Mouse (Mus musculus): ENCODE measurements around the gene Kif23.

DNA sequence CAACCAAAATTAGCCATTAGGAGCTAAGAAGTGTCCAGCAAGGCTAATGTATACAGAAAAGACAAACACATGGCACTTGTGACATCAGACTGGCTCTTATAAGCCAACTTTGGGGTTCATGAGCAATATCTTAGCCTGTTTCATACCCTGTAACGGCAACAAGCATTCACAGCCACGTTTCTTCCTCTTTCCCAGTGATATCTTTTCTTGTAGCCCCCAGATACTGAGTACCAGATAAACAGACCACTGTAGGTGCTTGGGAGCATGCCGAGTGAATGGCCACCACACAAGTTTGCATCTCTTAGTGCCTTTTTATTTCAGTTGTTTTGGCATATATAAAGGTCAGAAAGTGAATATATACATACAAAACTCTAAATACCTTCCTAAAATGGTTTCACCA is 29.6 kb downstream of the Kif23 start:
- TF ChIP-seq POLR2A (IDR thresholded peaks at IDR 0.05; ENCODE audit: borderline replicate concordance, extremely low read depth, insufficient read depth, insufficient read length, poor library complexity, severe bottlenecking), result no peak
- TF ChIP-seq CTCF (IDR thresholded peaks at IDR 0.05; ENCODE audit: borderline replicate concordance, extremely low read depth, insufficient read depth, insufficient read length), result no peak

Measured in brain, embryonic 14.5 days (tissue).